Mouse (Mus musculus) olfactory bulb, adult 2 months (tissue): ENCODE measurements at regions not wholly inside any gene's neighbourhood (a gene's known extent, or its start where the extent isn't known, plus 50 kb on each side); places are given as distances from the start of the nearest gene placed in this dataset.

Experiments
- H3K27ac ChIP-seq: fragments of 200-500 bp; 2 replicates; pipeline ENCODE4 v1.5.1; 2012; ENCODE audit warnings: low read depth, low read length; ENCODE audit not compliant: insufficient read depth
- H3K4me1 ChIP-seq: fragments of 200-500 bp; 2 replicates; pipeline ENCODE4 v1.6.1; 2012; ENCODE audit warnings: low read length; ENCODE audit not compliant: control insufficient read depth, insufficient read depth
- H3K4me3 ChIP-seq: fragments of 200-500 bp; 2 replicates; pipeline ENCODE4 v1.5.1; 2012; ENCODE audit warnings: mild to moderate bottlenecking, low read depth, low read length, moderate library complexity; ENCODE audit not compliant: insufficient read depth
- CTCF ChIP-seq: fragments of 200-500 bp; IDR thresholded peaks from 2 replicates; pipeline ENCODE4 v1.5.1; 2012; ENCODE audit warnings: low read depth, mild to moderate bottlenecking, low read length, moderate library complexity; ENCODE audit not compliant: insufficient read depth
- POLR2A ChIP-seq: fragments of 200-500 bp; IDR thresholded peaks from 2 replicates; pipeline ENCODE4 v1.6.1; 2012; ENCODE audit warnings: mild to moderate bottlenecking, low read depth, low read length, moderate library complexity; ENCODE audit not compliant: insufficient read depth
- WGBS: fragments of 180-500 bp; shearing (Covaris S2); methylation state at CpG from one replicate; pipeline ENCODE4 v1.1.7; 2018; 5-methylcytosine and 5-hydroxymethylcytosine counted together

GRCm38 (mm10) chr13:71338700-71339099, 497.1 kb upstream of the Adamts16 start:
- H3K4me1 ChIP-seq: no peaks in the 10 kb centered on the region
- WGBS: 41% methylated on average over 6 of the region's 6 CpGs
- no peak overlapping the region for H3K4me3 ChIP-seq
- H3K27ac ChIP-seq: no peak overlapping the region
- TF ChIP-seq POLR2A: no peak
- TF ChIP-seq CTCF: no peak

- TF ChIP-seq CTCF: no peak
- Histone ChIP-seq H3K27ac (no peak overlapping the region), H3K4me3 (no peak overlapping the region), H3K4me1 (no peaks in the 10 kb centered on the region)
- 87% methylated on average over 4 of the region's 4 CpGs for WGBS
Observed at GRCm38 (mm10) chr13:71334925-71335324, 493.3 kb upstream of the Adamts16 start.

GRCm38 (mm10) chr13:71333146-71333545, 491.5 kb upstream of the Adamts16 start:
- TF ChIP-seq POLR2A (no peak), CTCF (no peak)
- Histone ChIP-seq H3K4me3 (no peak overlapping the region), H3K27ac (no peak overlapping the region), H3K4me1 (no peaks in the 10 kb centered on the region)
- WGBS: 91% methylated on average over 4 of the region's 4 CpGs

- no peaks in the 10 kb centered on the region for H3K4me1 ChIP-seq
- H3K4me3 ChIP-seq: no peak overlapping the region
- H3K27ac ChIP-seq: no peak overlapping the region
- no peak for TF ChIP-seq POLR2A
- TF ChIP-seq CTCF: no peak
- WGBS: 66% methylated on average over 6 of the region's 6 CpGs
Observed at GRCm38 (mm10) chr13:71330321-71330720, 488.7 kb upstream of the Adamts16 start.

- Histone ChIP-seq H3K27ac (no peak overlapping the region), H3K4me1 (no peaks in the 10 kb centered on the region), H3K4me3 (no peak overlapping the region)
- WGBS: 88% methylated on average over 4 of the region's 4 CpGs
- no peak for TF ChIP-seq POLR2A
- TF ChIP-seq CTCF: no peak
Observed at GRCm38 (mm10) chr13:71327802-71328753, 486.5 kb upstream of the Adamts16 start.

- TF ChIP-seq CTCF: no peak
- no peak for TF ChIP-seq POLR2A
- no peak overlapping the region for H3K4me3 ChIP-seq
- H3K4me1 ChIP-seq: no peaks in the 10 kb centered on the region
- H3K27ac ChIP-seq: no peak overlapping the region
- 82% methylated on average over 3 of the region's 3 CpGs for WGBS
Observed at GRCm38 (mm10) chr13:71320489-71320888, 478.9 kb upstream of the Adamts16 start.

- H3K27ac ChIP-seq: no peak overlapping the region
- H3K4me3 ChIP-seq: no peak overlapping the region
- no peaks in the 10 kb centered on the region for H3K4me1 ChIP-seq
- 98% methylated on average over 4 of the region's 4 CpGs for WGBS
- TF ChIP-seq POLR2A (no peak), CTCF (no peak)
Observed at GRCm38 (mm10) chr13:71303956-71304355, 462.3 kb upstream of the Adamts16 start.

GRCm38 (mm10) chr13:71275991-71276390, 434.4 kb upstream of the Adamts16 start:
- 96% methylated on average over 2 of the region's 2 CpGs for WGBS
- Histone ChIP-seq H3K4me3 (no peak overlapping the region), H3K27ac (no peak overlapping the region), H3K4me1 (no peaks in the 10 kb centered on the region)
- TF ChIP-seq CTCF: no peak

GRCm38 (mm10) chr13:71274139-71274538, 432.5 kb upstream of the Adamts16 start:
- TF ChIP-seq POLR2A: no peak
- H3K4me3 ChIP-seq: no peak overlapping the region
- no peaks in the 10 kb centered on the region for H3K4me1 ChIP-seq
- no peak overlapping the region for H3K27ac ChIP-seq
- WGBS: 72% methylated on average over 3 of the region's 3 CpGs

- Histone ChIP-seq H3K27ac (no peak overlapping the region), H3K4me1 (no peaks in the 10 kb centered on the region), H3K4me3 (no peak overlapping the region)
- TF ChIP-seq CTCF: no peak
- no peak for TF ChIP-seq POLR2A
- 94% methylated on average over 5 of the region's 5 CpGs for WGBS
Observed at GRCm38 (mm10) chr13:71273485-71273884, 431.9 kb upstream of the Adamts16 start.
